Mouse (Mus musculus) forebrain, embryonic 13.5 days (tissue): ENCODE results near the gene Ldhd. TPM values are rescaled to one million over a fixed set of nuclear protein-coding genes. Genes with fewer than 3 reads are reported as not detected.

ENCODE experiments used
- ATAC-seq: fragments of 200-750 bp; cut with Nextera tagmentation; 2 replicates; pipeline ENCODE4 v1.8.0; 2017
- H3K27ac ChIP-seq: fragments of 300-500 bp; sonication (generic); 2 replicates; pipeline ENCODE4 v1.5.1; 2015; ENCODE audit warnings: inconsistent platforms, mild to moderate bottlenecking, moderate library complexity
- H3K27me3 ChIP-seq: fragments of 300-500 bp; sonication (generic); 2 replicates; pipeline ENCODE4 v1.6.1; 2015; ENCODE audit warnings: mild to moderate bottlenecking, inconsistent platforms
- H3K36me3 ChIP-seq: fragments of 300-500 bp; sonication (generic); 2 replicates; pipeline ENCODE4 v1.6.1; 2015; ENCODE audit warnings: mild to moderate bottlenecking, inconsistent platforms; ENCODE audit not compliant: poor library complexity, severe bottlenecking
- H3K4me1 ChIP-seq: fragments of 300-500 bp; sonication (generic); 2 replicates; pipeline ENCODE4 v1.6.1; 2015; ENCODE audit warnings: inconsistent platforms
- H3K4me2 ChIP-seq: fragments of 300-500 bp; sonication (generic); 2 replicates; pipeline ENCODE4 v1.6.1; 2015; ENCODE audit warnings: inconsistent platforms, mild to moderate bottlenecking, moderate library complexity
- H3K4me3 ChIP-seq: fragments of 300-500 bp; sonication (generic); 2 replicates; pipeline ENCODE4 v1.5.1; 2015; ENCODE audit warnings: mild to moderate bottlenecking, inconsistent platforms
- H3K9ac ChIP-seq: fragments of 300-500 bp; sonication (generic); 2 replicates; pipeline ENCODE4 v1.6.1; 2015; ENCODE audit warnings: mild to moderate bottlenecking, inconsistent platforms
- H3K9me3 ChIP-seq: fragments of 300-500 bp; sonication (generic); replicated peaks from 2 replicates; pipeline ENCODE4 v1.6.1; 2016; ENCODE audit warnings: inconsistent platforms
- WGBS: fragments of 180-500 bp; shearing (Covaris S2); methylation state at CpG from one replicate; pipeline ENCODE4 v1.1.7; 2015; 5-methylcytosine and 5-hydroxymethylcytosine counted together
- polyA plus RNA-seq: library from polyadenylated mRNA; unstranded; fragments of >200 nt; fragmentation: Nextera tagmentation; extraction: Ambion mirVana; gene quantifications from 2 replicates; pipeline ENCODE4 v1.2.1, GENCODE M21; 2015

The Ldhd gene
- polyA plus RNA-seq, 1 experiment from 2014 or later = 0.31 TPM

DNA sequence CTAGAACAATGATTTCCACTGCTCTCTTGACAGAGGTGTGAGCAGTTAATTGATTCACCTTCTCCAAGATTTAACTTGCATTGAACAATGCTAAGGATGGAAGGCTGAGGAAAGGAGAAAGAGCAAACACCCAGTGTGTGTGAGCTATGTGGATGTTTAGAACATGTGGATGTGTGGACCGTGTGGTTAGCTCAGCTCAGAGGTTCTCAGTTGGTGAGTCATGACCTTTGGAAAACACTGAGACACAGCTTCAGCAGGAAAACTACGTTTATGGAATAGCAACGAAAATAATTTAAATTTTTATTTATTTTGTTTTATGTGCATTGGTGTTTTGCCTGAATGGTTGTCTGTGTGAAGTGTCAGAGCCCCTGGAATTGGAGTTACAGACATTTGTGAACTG is 40.0 kb downstream of the Ldhd start:
- Histone ChIP-seq H3K9ac (no peak overlapping the region), H3K4me2 (no peak overlapping the region), H3K27me3 (no peaks in the 10 kb centered on the region), H3K36me3 (no peaks in the 10 kb centered on the region), H3K27ac (no peak overlapping the region), H3K4me3 (no peak overlapping the region), H3K9me3 (no peaks in the 10 kb centered on the region), H3K4me1 (peaks cover 40% of the 10 kb centered on the region)
- 92% methylated on average over 3 of the region's 3 CpGs for WGBS
- ATAC-seq = no peak

DNA sequence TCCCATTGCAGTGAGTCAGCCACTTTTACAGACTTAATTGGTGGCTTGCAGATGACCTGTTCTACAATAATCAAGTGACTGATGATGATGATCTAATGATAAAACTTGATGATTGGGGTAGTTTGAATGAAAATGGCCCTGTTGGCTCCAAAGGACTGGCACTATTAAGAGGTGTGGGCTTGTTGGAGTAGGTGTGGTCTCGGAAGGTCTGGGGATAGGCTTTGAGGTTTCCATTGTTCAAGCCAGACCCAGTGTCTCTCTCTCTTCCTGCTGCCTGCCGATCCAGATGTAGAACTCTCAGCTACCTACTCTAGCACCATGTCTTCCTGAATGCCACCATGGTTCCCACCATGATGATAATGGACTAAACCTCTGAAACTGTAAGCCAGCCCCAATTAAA is 41.8 kb downstream of the Ldhd start:
- H3K27ac ChIP-seq = no peak overlapping the region
- WGBS = 91% methylated on average over 2 of the region's 2 CpGs
- H3K27me3 ChIP-seq = no peaks in the 10 kb centered on the region
- H3K4me1 ChIP-seq = peaks cover 23% of the 10 kb centered on the region
- H3K9ac ChIP-seq = no peak overlapping the region
- H3K9me3 ChIP-seq = no peaks in the 10 kb centered on the region
- H3K36me3 ChIP-seq = no peaks in the 10 kb centered on the region
- no peak overlapping the region for H3K4me3 ChIP-seq
- no peak overlapping the region for H3K4me2 ChIP-seq
- no peak for ATAC-seq

DNA sequence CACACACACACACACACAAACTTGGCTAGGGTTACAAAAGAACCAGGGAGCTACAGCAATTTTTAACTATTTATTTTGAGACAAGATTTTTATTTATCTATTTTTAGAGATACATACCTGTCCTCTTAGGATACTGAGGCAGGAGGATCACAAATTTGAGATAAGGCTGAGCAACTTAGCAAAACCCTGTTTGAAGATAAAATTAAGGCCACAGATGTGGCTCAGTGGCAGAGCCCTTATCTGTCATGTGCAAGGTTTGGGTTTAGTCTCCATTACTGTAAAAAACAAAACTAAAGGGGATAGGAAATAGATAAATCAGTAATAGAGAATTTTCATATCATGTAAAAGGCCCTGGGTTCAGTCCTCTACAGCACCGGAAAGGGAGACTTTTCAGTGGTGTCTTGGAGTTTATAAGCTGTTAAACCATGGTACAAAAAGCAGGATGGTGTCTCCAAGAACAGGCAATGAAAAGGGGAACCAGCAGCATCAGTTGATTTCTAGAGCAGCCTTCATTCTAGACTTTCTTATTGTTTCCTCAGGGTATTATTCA is 42.6 kb downstream of the Ldhd start:
- no peaks in the 10 kb centered on the region for H3K36me3 ChIP-seq
- ATAC-seq = no peak
- 96% methylated on average over 1 of the region's 1 CpGs for WGBS
- H3K9me3 ChIP-seq = no peaks in the 10 kb centered on the region
- H3K9ac ChIP-seq = no peak overlapping the region
- H3K27me3 ChIP-seq = no peaks in the 10 kb centered on the region
- H3K27ac ChIP-seq = no peak overlapping the region
- peaks cover 20% of the 10 kb centered on the region for H3K4me1 ChIP-seq
- no peak overlapping the region for H3K4me2 ChIP-seq
- no peak overlapping the region for H3K4me3 ChIP-seq

DNA sequence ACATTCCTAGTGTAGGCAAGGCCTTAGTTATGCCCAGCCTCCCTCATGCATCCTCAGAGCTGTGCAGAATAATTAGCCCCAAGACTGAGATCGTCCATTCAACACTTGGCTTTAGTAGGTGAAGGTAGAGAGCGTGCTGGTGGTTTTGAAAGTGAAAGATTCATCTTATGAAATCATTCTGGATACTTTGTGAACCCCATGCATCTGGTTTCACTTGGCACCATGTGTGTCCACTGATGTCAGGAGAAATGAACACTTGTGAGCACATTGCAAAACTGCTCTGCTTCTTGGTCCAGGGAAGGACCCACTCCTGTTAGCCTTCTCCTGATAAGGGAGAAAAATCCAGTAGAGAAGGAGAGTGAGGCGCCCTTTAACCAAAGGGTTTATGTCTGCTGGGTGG is 45.2 kb downstream of the Ldhd start:
- no peaks in the 10 kb centered on the region for H3K9me3 ChIP-seq
- no peak overlapping the region for H3K4me3 ChIP-seq
- H3K4me1 ChIP-seq = peaks cover 14% of the 10 kb centered on the region
- H3K9ac ChIP-seq = no peak overlapping the region
- H3K27ac ChIP-seq = no peak overlapping the region
- no peaks in the 10 kb centered on the region for H3K36me3 ChIP-seq
- no peaks in the 10 kb centered on the region for H3K27me3 ChIP-seq
- no peak for ATAC-seq
- no peak overlapping the region for H3K4me2 ChIP-seq
- 88% methylated on average over 3 of the region's 3 CpGs for WGBS

DNA sequence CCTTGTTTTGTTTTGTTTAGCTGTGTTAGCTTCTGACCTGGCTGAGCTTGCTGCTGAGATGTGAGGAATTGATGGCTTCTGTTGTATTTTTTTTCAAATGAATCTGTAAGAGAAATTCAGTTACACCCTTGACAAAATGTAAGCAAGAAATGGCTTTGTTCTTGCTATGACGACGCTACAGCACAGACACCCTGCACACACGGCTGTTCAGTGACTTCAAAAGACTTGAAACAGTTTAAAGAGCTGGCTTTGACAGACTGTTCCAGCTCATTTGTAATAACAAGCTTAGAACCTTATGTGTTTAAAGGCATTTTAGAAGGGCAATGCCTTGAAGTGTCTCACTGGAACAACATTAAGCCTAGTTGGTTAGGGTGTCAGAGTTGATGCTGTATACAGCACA is 47.8 kb downstream of the Ldhd start:
- Histone ChIP-seq H3K9me3 (no peaks in the 10 kb centered on the region), H3K27ac (no peak overlapping the region), H3K4me2 (no peak overlapping the region), H3K27me3 (no peaks in the 10 kb centered on the region), H3K4me1 (peaks cover 22% of the 10 kb centered on the region; the same call in 1 of the 2 replicates), H3K9ac (no peak overlapping the region), H3K4me3 (no peak overlapping the region), H3K36me3 (peaks cover 4% of the 10 kb centered on the region; the same call in 1 of the 2 replicates)
- 63% methylated on average over 3 of the region's 3 CpGs for WGBS
- no peak for ATAC-seq

DNA sequence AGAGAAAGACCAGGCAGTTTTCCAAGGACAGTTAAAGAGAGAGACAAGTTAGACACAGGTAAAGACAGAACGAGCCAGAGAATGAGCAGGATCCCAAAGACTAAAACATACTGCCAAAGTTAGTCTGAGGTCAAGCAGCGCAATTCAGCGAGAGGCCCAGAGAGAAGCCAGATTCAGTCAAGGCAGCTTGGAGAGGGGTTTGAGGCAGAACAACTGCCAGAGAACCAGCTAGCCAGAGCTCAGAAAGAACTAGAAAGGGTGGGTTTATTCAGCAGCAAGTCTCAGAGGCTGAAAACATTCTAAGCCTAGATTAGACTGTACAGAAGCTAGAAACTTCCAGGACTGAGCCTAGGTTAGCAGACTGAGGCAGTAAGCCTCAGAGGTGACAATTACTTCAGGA is 49.9 kb downstream of the Ldhd start:
- peaks cover 30% of the 10 kb centered on the region; the same call in 1 of the 2 replicates for H3K4me1 ChIP-seq
- no peaks in the 10 kb centered on the region for H3K9me3 ChIP-seq
- 95% methylated on average over 3 of the region's 3 CpGs for WGBS
- H3K4me3 ChIP-seq = no peak overlapping the region
- H3K36me3 ChIP-seq = peaks cover 4% of the 10 kb centered on the region; the same call in 1 of the 2 replicates
- no peaks in the 10 kb centered on the region for H3K27me3 ChIP-seq
- no peak for ATAC-seq
- no peak overlapping the region for H3K9ac ChIP-seq
- H3K27ac ChIP-seq = no peak overlapping the region
- no peak overlapping the region for H3K4me2 ChIP-seq

DNA sequence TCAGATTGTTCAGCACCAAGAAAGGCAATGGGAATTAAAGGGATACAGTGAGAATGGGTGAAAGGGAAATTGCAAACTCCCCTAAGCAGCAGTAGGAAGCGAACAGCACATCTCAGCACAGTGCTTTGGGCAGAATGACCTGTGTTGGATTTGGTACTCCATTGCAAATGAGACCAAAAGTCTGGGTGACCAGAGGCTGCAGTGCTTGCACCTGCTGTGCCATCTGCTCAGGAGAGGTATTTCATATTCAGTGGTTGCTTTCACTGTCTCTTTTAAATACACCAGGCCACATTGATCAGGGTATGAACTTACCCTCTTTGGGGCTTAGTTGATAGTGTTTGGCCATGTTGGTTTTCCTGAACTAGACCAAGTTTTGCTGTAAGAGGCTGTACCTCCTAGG is 50.9 kb downstream of the Ldhd start:
- Histone ChIP-seq H3K9me3 (no peaks in the 10 kb centered on the region), H3K9ac (no peak overlapping the region), H3K4me3 (no peak overlapping the region), H3K27ac (0 out of 2 replicates have a peak overlapping the region, but pooled peaks have one; percentile 4), H3K36me3 (peaks cover 4% of the 10 kb centered on the region; the same call in 1 of the 2 replicates), H3K4me2 (no peak overlapping the region), H3K27me3 (no peaks in the 10 kb centered on the region), H3K4me1 (peaks cover 30% of the 10 kb centered on the region; the same call in 1 of the 2 replicates)
- ATAC-seq = no peak
- WGBS = 91% methylated on average over 1 of the region's 1 CpGs

DNA sequence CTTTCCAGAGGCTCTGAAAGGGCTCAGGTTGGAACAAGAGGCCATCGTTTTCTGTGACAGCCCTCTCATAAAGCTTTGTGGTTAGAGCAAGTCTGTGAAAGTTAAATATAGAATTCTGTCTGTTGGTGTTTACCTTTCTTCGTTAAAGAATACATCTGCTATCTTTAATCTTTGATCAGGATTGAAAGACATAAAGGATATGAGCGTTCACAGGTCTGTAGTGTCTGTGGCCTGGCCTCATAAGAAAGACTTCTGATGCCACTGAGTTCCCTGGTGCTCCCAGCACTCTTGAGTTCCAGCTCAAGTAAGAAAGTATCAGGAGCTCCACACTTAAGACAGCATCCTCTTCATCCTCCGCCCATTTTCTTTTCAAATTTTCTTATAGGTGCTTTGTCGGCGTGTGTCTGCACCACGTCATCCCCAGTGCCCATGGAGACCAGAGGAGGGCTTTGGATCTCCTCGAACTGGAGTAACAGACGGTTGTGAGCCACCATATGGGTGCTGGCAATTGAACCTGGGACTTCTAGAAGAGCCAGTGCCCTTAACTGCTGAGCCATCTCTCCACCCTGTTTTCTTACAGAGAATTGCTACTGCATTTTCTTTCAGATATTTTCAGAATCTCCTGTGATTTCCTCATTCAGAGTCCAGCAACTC is 52.2 kb downstream of the Ldhd start:
- Histone ChIP-seq H3K4me3 (no peak overlapping the region), H3K27ac (no peak overlapping the region), H3K36me3 (peaks cover 4% of the 10 kb centered on the region; the same call in 1 of the 2 replicates), H3K4me1 (peaks cover 40% of the 10 kb centered on the region), H3K9me3 (no peaks in the 10 kb centered on the region), H3K9ac (no peak overlapping the region), H3K27me3 (no peaks in the 10 kb centered on the region), H3K4me2 (no peak overlapping the region)
- ATAC-seq = no peak
- WGBS = 95% methylated on average over 9 of the region's 9 CpGs

DNA sequence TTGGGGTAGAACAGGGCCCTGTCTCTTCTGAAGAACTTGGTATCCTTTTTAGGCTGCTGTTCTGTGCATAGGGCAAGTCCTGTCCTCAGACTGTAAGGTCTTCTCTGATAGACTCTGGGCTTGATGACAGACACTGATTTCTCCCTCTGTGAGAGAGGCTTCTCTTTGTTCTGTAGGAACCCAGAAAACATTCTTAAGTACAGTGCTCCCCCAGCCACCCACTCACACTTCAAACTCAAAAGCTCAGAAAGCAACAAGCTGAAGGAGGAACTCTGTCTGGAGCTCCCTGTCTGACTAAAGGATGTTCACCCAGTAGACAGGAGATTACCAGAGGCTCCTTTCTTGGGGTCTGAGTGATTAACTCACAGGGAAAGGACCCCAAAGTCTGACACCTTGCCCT is 53.7 kb downstream of the Ldhd start:
- no peaks in the 10 kb centered on the region for H3K9me3 ChIP-seq
- H3K27me3 ChIP-seq = no peaks in the 10 kb centered on the region
- no peak overlapping the region for H3K27ac ChIP-seq
- H3K4me2 ChIP-seq = no peak overlapping the region
- no peak overlapping the region for H3K9ac ChIP-seq
- ATAC-seq = no peak
- peaks cover 4% of the 10 kb centered on the region; the same call in 1 of the 2 replicates for H3K36me3 ChIP-seq
- no peak overlapping the region for H3K4me3 ChIP-seq
- H3K4me1 ChIP-seq = peaks cover 47% of the 10 kb centered on the region

DNA sequence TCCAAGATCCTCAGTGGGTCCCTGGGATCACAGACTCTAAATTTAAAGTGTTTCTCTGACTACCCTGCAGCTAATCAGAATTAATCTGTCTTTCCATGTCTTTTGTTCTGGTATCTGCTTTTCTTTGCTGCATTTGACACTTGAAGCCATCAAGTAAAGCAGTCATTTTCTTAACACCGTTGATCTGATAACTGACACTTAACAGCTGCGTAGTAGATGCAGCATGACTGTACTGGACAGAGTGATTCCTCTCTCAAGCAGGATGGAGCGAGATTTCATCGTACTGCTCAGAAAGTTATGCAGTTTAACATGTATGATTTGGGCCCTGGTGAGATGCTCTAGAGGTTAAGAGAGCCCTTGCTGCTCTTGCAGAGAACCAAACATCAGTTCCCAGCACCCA is 54.7 kb downstream of the Ldhd start:
- H3K27ac ChIP-seq = no peak overlapping the region
- no peak overlapping the region for H3K9ac ChIP-seq
- H3K36me3 ChIP-seq = peaks cover 4% of the 10 kb centered on the region; the same call in 1 of the 2 replicates
- H3K4me1 ChIP-seq = peaks cover 48% of the 10 kb centered on the region
- H3K9me3 ChIP-seq = no peaks in the 10 kb centered on the region
- H3K27me3 ChIP-seq = no peaks in the 10 kb centered on the region
- no peak overlapping the region for H3K4me2 ChIP-seq
- H3K4me3 ChIP-seq = no peak overlapping the region
- ATAC-seq = no peak
- WGBS = 92% methylated on average over 4 of the region's 4 CpGs

DNA sequence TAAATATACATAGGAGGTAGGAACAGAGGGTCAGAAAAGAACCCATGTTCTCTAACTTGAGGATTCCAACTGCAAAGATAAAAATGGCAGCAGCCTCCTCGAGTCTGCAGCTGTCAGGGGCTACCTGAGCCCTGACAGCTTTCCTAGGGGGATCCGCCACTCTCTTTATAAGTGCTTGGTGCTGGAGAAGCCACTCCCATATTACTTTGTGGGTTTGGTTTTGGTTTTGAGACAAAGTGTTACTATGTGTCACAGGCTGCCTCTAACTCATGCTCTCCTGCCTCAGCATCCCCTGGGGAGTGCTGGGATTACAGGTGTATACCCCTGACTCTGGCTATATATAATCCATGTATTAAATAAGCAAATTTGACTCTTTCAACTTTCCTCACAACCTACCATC is 56.2 kb downstream of the Ldhd start:
- ATAC-seq = no peak
- Histone ChIP-seq H3K27ac (no peak overlapping the region), H3K4me2 (no peak overlapping the region), H3K9ac (no peak overlapping the region), H3K4me1 (peaks cover 51% of the 10 kb centered on the region), H3K9me3 (no peaks in the 10 kb centered on the region), H3K4me3 (no peak overlapping the region), H3K27me3 (no peaks in the 10 kb centered on the region), H3K36me3 (peaks cover 4% of the 10 kb centered on the region; the same call in 1 of the 2 replicates)
- 79% methylated on average over 2 of the region's 2 CpGs for WGBS
